ENCODE assay signal across 8 mouse cellular contexts in the genomic region with DNA sequence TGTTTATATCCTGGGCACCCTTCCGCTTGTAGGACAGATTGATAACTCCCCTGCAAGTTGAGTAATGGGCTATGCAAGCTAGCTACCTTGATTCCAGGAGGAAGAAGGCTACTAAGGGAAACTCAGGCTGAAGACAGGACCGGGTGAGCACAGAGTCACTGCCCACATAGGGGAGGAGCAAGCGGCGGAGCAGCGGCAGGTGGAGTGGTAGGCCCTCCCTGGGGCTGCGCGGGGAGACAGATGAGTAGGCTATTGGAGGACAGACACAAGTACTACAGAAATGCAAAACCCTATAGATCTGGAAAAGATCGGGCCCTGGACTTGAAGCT. TPM values are rescaled to one million over a fixed set of nuclear protein-coding genes. Genes with fewer than 3 reads are reported as not detected.
A peak's percentile ranks its signal among the peaks of the same experiment; 100 is the strongest.
DNase-seq lines count a peak whose midpoint lies in the region; ATAC-seq and TF ChIP-seq lines count a peak whose summit lies in the region.

No protein-coding gene starts in this region.

- H3K27me3 ChIP-seq in embryonic facial prominence, embryonic 12.5 days: peaks cover 6% of the 10 kb centered on the region
- H3K27me3 ChIP-seq in intestine, embryonic 14.5 days (replicated peaks; ENCODE audit: control insufficient read depth, insufficient read depth, low read length): no peaks in the 10 kb centered on the region
- H3K27me3 ChIP-seq in liver, embryonic 14.5 days (ENCODE audit: control insufficient read depth, insufficient read depth, low read length): no peaks in the 10 kb centered on the region
- H3K27me3 ChIP-seq in neural tube, embryonic 12.5 days (replicated peaks): 0 out of 2 replicates have a peak, but pooled peaks cover 4% of the 10 kb centered on the region

- peak; percentile 14 to 23 for DNase-seq in urinary bladder, adult 18-20 months (ENCODE audit: low spot score in 2 of 2)
- DNase-seq in urinary bladder, postnatal 10 days (ENCODE audit: low spot score): no peak
- DNase-seq in intestine, embryonic 14.5 days (ENCODE audit: low spot score): peak; percentile 79
- DNase-seq in liver, embryonic 14.5 days (ENCODE audit: low read depth in 3 of 3, low spot score in 3 of 3): no peak
- no peak for DNase-seq in layer of hippocampus, adult 9-11 months
- DNase-seq in right cerebral cortex, adult 18-20 months: no peak

- H3K4me1 ChIP-seq in embryonic facial prominence, embryonic 12.5 days: no peaks in the 10 kb centered on the region
- no peaks in the 10 kb centered on the region; the same call in 1 of the 2 replicates for H3K4me1 ChIP-seq in intestine, embryonic 14.5 days (replicated peaks; ENCODE audit: control insufficient read depth, insufficient read depth, low read length)
- no peaks in the 10 kb centered on the region for H3K4me1 ChIP-seq in liver, embryonic 14.5 days (replicated peaks; ENCODE audit: control insufficient read depth in 2 of 2, insufficient read depth in 2 of 2, low read length in 1 of 2)
- 0 out of 2 replicates have a peak, but pooled peaks cover 3% of the 10 kb centered on the region for H3K4me1 ChIP-seq in neural tube, embryonic 12.5 days

- H3K36me3 ChIP-seq in embryonic facial prominence, embryonic 12.5 days: no peaks in the 10 kb centered on the region
- no peaks in the 10 kb centered on the region for H3K36me3 ChIP-seq in intestine, embryonic 14.5 days (ENCODE audit: control insufficient read depth, insufficient read depth, low read length)
- H3K36me3 ChIP-seq in liver, embryonic 14.5 days (replicated peaks; ENCODE audit: control insufficient read depth, insufficient read depth, low read depth): no peaks in the 10 kb centered on the region
- no peaks in the 10 kb centered on the region for H3K36me3 ChIP-seq in neural tube, embryonic 12.5 days

- no peak for ATAC-seq in embryonic facial prominence, embryonic 12.5 days (ENCODE audit: insufficient number of reproducible peaks, insufficient read depth, low FRiP score, low TSS enrichment)
- peak; percentile 87 for ATAC-seq in intestine, embryonic 14.5 days (replicated peaks; ENCODE audit: low FRiP score, low TSS enrichment, low read depth)
- ATAC-seq in liver, embryonic 14.5 days (ENCODE audit: insufficient read depth): peak; percentile 81
- peak; percentile 65; the same call in 1 of the 2 replicates for ATAC-seq in neural tube, embryonic 12.5 days (ENCODE audit: low FRiP score, low read depth)

- TF ChIP-seq EP300 in liver, embryonic 14.5 days (IDR thresholded peaks at IDR 0.05; ENCODE audit: low read depth): no peak

- no peak overlapping the region for H3K27ac ChIP-seq in embryonic facial prominence, embryonic 12.5 days
- peak overlapping the region; percentile 51; the same call in 1 of the 2 replicates for H3K27ac ChIP-seq in intestine, embryonic 14.5 days (ENCODE audit: low read depth)
- H3K27ac ChIP-seq in liver, embryonic 14.5 days: no peak overlapping the region
- no peak overlapping the region for H3K27ac ChIP-seq in neural tube, embryonic 12.5 days

- TF ChIP-seq CTCF in liver, embryonic 14.5 days (IDR thresholded peaks at IDR 0.05; ENCODE audit: low read depth): no peak

- no peaks in the 10 kb centered on the region for H3K9me3 ChIP-seq in embryonic facial prominence, embryonic 12.5 days
- no peaks in the 10 kb centered on the region for H3K9me3 ChIP-seq in intestine, embryonic 14.5 days (ENCODE audit: control insufficient read depth, low read length)
- H3K9me3 ChIP-seq in liver, embryonic 14.5 days (ENCODE audit: control insufficient read depth, low read length): no peaks in the 10 kb centered on the region
- no peaks in the 10 kb centered on the region for H3K9me3 ChIP-seq in neural tube, embryonic 12.5 days

- H3K4me3 ChIP-seq in embryonic facial prominence, embryonic 12.5 days: peak overlapping the region; percentile 38
- peak overlapping the region; percentile 40 for H3K4me3 ChIP-seq in intestine, embryonic 14.5 days (ENCODE audit: low read depth, low read length)
- peak overlapping the region; percentile 48 to 59 for H3K4me3 ChIP-seq in liver, embryonic 14.5 days (ENCODE audit: insufficient read depth in 1 of 2, low read depth in 2 of 2, low read length in 2 of 2)
- H3K4me3 ChIP-seq in neural tube, embryonic 12.5 days: peak overlapping the region; percentile 32

- WGBS in embryonic facial prominence, embryonic 12.5 days: 6% methylated on average over 8 of the region's 8 CpGs
- WGBS in intestine, embryonic 14.5 days: 4% methylated on average over 8 of the region's 8 CpGs
- WGBS in liver, embryonic 14.5 days (ENCODE audit: insufficient replicate concordance): 8% methylated on average over 8 of the region's 8 CpGs
- 6% methylated on average over 8 of the region's 8 CpGs for WGBS in neural tube, embryonic 12.5 days

- H3K9ac ChIP-seq in embryonic facial prominence, embryonic 12.5 days: 0 out of 2 replicates have a peak overlapping the region, but pooled peaks have one; percentile 38
- H3K9ac ChIP-seq in intestine, embryonic 14.5 days (ENCODE audit: low read length): peak overlapping the region; percentile 38
- peak overlapping the region; percentile 40; the same call in 1 of the 2 replicates for H3K9ac ChIP-seq in liver, embryonic 14.5 days (replicated peaks)
- peak overlapping the region; percentile 26; the same call in 1 of the 2 replicates for H3K9ac ChIP-seq in neural tube, embryonic 12.5 days

- peak overlapping the region; percentile 78 for H3K4me2 ChIP-seq in embryonic facial prominence, embryonic 12.5 days (replicated peaks)
- H3K4me2 ChIP-seq in intestine, embryonic 14.5 days (ENCODE audit: low read length): peak overlapping the region; percentile 71
- H3K4me2 ChIP-seq in liver, embryonic 14.5 days (ENCODE audit: low read depth): peak overlapping the region; percentile 75
- peak overlapping the region; percentile 76 for H3K4me2 ChIP-seq in neural tube, embryonic 12.5 days (replicated peaks)

RNA-seq across cellular contexts. Expression of a gene that starts 10.7 kb away (rescaled TPM):
- 52.7 and 56.6 TPM in 2 replicates for polyA plus RNA-seq in embryonic facial prominence, embryonic 12.5 days (2016; fragmentation: Nextera tagmentation; extraction: Ambion mirVana)
- 43.1 and 43.5 TPM in 2 replicates for polyA plus RNA-seq in intestine, embryonic 14.5 days (2014; fragmentation: Nextera tagmentation; extraction: Ambion mirVana)
- polyA plus RNA-seq in liver, embryonic 14.5 days (2012; rRNA removed): 3.0 and 5.7 TPM in 2 replicates
- 10.3 and 10.5 TPM in 2 replicates for polyA plus RNA-seq in liver, embryonic 14.5 days (2014; fragmentation: Nextera tagmentation; extraction: Ambion mirVana)
- polyA plus RNA-seq in neural tube, embryonic 12.5 days (2016; fragmentation: Nextera tagmentation; extraction: Ambion mirVana): 39.4 and 40.8 TPM in 2 replicates

RNA-seq across cellular contexts. Expression of a gene that starts 24.8 kb away (rescaled TPM):
- polyA plus RNA-seq in embryonic facial prominence, embryonic 12.5 days (2016; fragmentation: Nextera tagmentation; extraction: Ambion mirVana): 0.20 and 0.33 TPM in 2 replicates
- polyA plus RNA-seq in intestine, embryonic 14.5 days (2014; fragmentation: Nextera tagmentation; extraction: Ambion mirVana): 0.24 and 0.40 TPM in 2 replicates
- 0.02 TPM in 1 of 2 replicates, not detected in the other for polyA plus RNA-seq in liver, embryonic 14.5 days (2012; rRNA removed)
- not detected in 2 replicates for polyA plus RNA-seq in liver, embryonic 14.5 days (2014; fragmentation: Nextera tagmentation; extraction: Ambion mirVana)
- polyA plus RNA-seq in neural tube, embryonic 12.5 days (2016; fragmentation: Nextera tagmentation; extraction: Ambion mirVana): not detected in 2 replicates

RNA-seq across cellular contexts. Expression of a gene that starts 32.4 kb away (rescaled TPM):
- polyA plus RNA-seq in embryonic facial prominence, embryonic 12.5 days (2016; fragmentation: Nextera tagmentation; extraction: Ambion mirVana): not detected in 2 replicates
- polyA plus RNA-seq in intestine, embryonic 14.5 days (2014; fragmentation: Nextera tagmentation; extraction: Ambion mirVana): not detected in 2 replicates
- polyA plus RNA-seq in liver, embryonic 14.5 days (2012; rRNA removed): not detected in 2 replicates
- polyA plus RNA-seq in liver, embryonic 14.5 days (2014; fragmentation: Nextera tagmentation; extraction: Ambion mirVana): not detected in 2 replicates
- polyA plus RNA-seq in neural tube, embryonic 12.5 days (2016; fragmentation: Nextera tagmentation; extraction: Ambion mirVana): not detected in 2 replicates

Comparison
In these comparisons a context has a peak if more than half of its experiments do, and no peak if none do; other contexts are left out.
1. DNase-seq: peak in urinary bladder, adult 18-20 months (2 of 2) and intestine, embryonic 14.5 days (single experiment); none in urinary bladder, postnatal 10 days (single experiment), liver, embryonic 14.5 days (0 of 3), layer of hippocampus, adult 9-11 months (single experiment) and right cerebral cortex, adult 18-20 months (single experiment).
2. Peak in every context shown above with its lines, with median percentiles within 50 percentile points of each other: H3K4me2 ChIP-seq, H3K4me3 ChIP-seq and H3K9ac ChIP-seq.